Mouse (Mus musculus) E14TG2a.4 (cell line): ENCODE data around the gene Phyhd1.

Experiments
- H3K27me3 ChIP-seq: 2 replicates; pipeline ENCODE4 v1.6.1; 2014; ENCODE audit warnings: low read length, control low read depth; ENCODE audit not compliant: insufficient read depth
- H3K36me3 ChIP-seq: 2 replicates; pipeline ENCODE4 v1.6.1; 2014; ENCODE audit warnings: low read length, control low read depth; ENCODE audit not compliant: insufficient read depth
- H3K4me1 ChIP-seq: replicated peaks from 2 replicates; pipeline ENCODE4 v1.6.1; 2014; ENCODE audit warnings: low read depth, low read length, control low read depth
- H3K4me3 ChIP-seq: replicated peaks from 2 replicates; pipeline ENCODE4 v1.5.1; 2014; ENCODE audit warnings: mild to moderate bottlenecking, low read length
- H3K9me3 ChIP-seq: 2 replicates; pipeline ENCODE4 v1.6.1; 2014; ENCODE audit warnings: low read length, control low read depth
- CTCF ChIP-seq: conservative IDR thresholded peaks from 2 replicates; pipeline ENCODE4 v1.5.1; 2014; ENCODE audit warnings: low read length
- NANOG ChIP-seq: IDR thresholded peaks from 2 replicates; pipeline ENCODE4 v1.6.1; 2014; ENCODE audit warnings: borderline replicate concordance, low read length, mixed read lengths
- POU5F1 ChIP-seq: IDR thresholded peaks from 2 replicates; pipeline ENCODE4 v1.6.1; 2014; ENCODE audit warnings: low read length, borderline replicate concordance

Phyhd1 gene

GRCm38 (mm10) chr2:30240267-30240666 lies 25.7 kb upstream of the Phyhd1 start, which contains the start of gene Gm28035:
Gene Gm28035, plus strand, starts transcription at chr2:30240567.
- Histone ChIP-seq H3K9me3 (peaks cover 15% of the 10 kb centered on the region), H3K36me3 (peaks cover 49% of the 10 kb centered on the region), H3K4me1 (peaks cover 82% of the 10 kb centered on the region), H3K27me3 (no peaks in the 10 kb centered on the region), H3K4me3 (no peak within 1 kb of the TSS)
- TF ChIP-seq CTCF (no peak), POU5F1 (no peak)

- TF ChIP-seq NANOG (no peak), POU5F1 (no peak), CTCF (no peak)
- Histone ChIP-seq H3K36me3 (peaks cover 48% of the 10 kb centered on the region), H3K4me1 (peaks cover 87% of the 10 kb centered on the region), H3K27me3 (no peaks in the 10 kb centered on the region), H3K4me3 (peak overlapping the region; percentile 21; the same call in 1 of the 2 replicates), H3K9me3 (no peaks in the 10 kb centered on the region)
These were observed 23.5 kb upstream of the Phyhd1 start for GRCm38 (mm10) chr2:30242509-30242908.

DNA sequence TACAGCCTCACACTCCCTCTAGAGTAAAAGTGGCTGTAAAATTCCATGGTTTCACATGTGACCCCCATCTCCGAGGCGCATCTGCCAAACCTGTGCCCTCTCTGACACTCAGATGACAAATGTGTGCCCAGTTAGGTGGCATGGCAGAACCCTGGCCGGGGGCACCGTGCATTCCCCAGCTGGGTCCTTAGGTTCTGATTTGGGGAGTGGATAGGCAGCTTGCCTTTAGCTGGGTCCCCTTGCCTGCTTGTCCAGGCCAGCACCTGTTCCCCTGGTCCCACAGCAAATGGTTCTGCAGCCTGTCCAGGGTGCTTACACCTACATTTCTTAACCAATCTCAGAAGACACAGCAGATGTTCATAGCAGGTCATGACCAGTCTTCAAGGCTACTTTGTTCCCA lies 22.6 kb upstream of the Phyhd1 start:
- Histone ChIP-seq H3K9me3 (no peaks in the 10 kb centered on the region), H3K36me3 (peaks cover 55% of the 10 kb centered on the region), H3K4me3 (0 out of 2 replicates have a peak overlapping the region, but pooled peaks have one; percentile 21), H3K4me1 (peaks cover 88% of the 10 kb centered on the region), H3K27me3 (no peaks in the 10 kb centered on the region)
- TF ChIP-seq NANOG (no peak), CTCF (no peak), POU5F1 (no peak)

GRCm38 (mm10) chr2:30244595-30245178 lies 21.3 kb upstream of the Phyhd1 start:
- H3K36me3 ChIP-seq: peaks cover 62% of the 10 kb centered on the region
- no peaks in the 10 kb centered on the region for H3K9me3 ChIP-seq
- no peak for TF ChIP-seq POU5F1
- no peak for TF ChIP-seq CTCF
- TF ChIP-seq NANOG: no peak
- no peak overlapping the region for H3K4me3 ChIP-seq
- peaks cover 85% of the 10 kb centered on the region for H3K4me1 ChIP-seq
- no peaks in the 10 kb centered on the region for H3K27me3 ChIP-seq

GRCm38 (mm10) chr2:30247036-30247435 lies 19.0 kb upstream of the Phyhd1 start:
- Histone ChIP-seq H3K36me3 (peaks cover 41% of the 10 kb centered on the region), H3K27me3 (no peaks in the 10 kb centered on the region), H3K4me1 (peaks cover 85% of the 10 kb centered on the region), H3K4me3 (no peak overlapping the region), H3K9me3 (no peaks in the 10 kb centered on the region)
- TF ChIP-seq NANOG: no peak

DNA sequence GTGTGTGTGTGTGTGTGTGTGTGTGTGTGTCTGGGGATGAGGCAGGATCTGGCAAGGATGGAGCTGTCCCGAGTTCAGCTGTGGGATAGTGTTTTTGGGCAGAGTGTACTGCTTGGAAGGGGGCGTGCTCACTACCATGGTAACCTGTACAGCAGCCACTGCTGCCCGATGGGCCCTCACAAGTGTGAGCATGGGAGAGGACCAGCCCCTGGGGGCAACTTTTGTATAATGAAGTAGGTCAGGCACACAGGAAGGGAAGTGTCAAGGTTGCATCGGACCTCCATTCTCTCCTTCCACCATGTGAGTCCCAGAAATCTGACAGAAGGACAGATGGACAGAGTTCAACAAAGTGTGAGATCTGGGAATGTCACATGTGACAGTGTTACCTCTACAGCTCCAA lies 18.3 kb upstream of the Phyhd1 start:
- Histone ChIP-seq H3K27me3 (no peaks in the 10 kb centered on the region), H3K36me3 (peaks cover 41% of the 10 kb centered on the region), H3K4me3 (no peak overlapping the region), H3K9me3 (no peaks in the 10 kb centered on the region), H3K4me1 (peaks cover 85% of the 10 kb centered on the region)
- TF ChIP-seq POU5F1 (no peak), NANOG (no peak), CTCF (no peak)

DNA sequence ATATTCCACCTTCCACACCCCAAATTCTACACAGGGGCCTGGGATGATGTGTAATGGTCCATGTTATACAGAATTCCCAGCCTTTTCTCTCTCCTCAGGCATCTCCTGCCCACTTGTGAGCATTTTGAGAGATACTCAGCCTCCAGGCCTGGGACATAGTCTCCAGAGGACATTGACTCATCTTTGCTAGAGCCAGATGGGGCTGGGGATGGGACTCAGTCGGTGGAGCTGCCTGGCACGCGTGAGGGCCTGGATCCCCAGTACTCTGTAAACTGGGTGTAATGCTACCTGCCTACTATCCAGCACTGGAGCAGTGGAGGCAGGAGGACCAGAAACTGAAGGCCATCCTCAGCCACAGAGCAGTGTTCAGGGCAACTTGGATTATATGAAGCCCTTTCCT lies 16.8 kb upstream of the Phyhd1 start:
- TF ChIP-seq POU5F1: no peak
- TF ChIP-seq CTCF: no peak
- no peak for TF ChIP-seq NANOG
- no peaks in the 10 kb centered on the region for H3K9me3 ChIP-seq
- peaks cover 35% of the 10 kb centered on the region for H3K36me3 ChIP-seq
- H3K4me1 ChIP-seq: peaks cover 85% of the 10 kb centered on the region
- no peak overlapping the region for H3K4me3 ChIP-seq
- no peaks in the 10 kb centered on the region for H3K27me3 ChIP-seq

DNA sequence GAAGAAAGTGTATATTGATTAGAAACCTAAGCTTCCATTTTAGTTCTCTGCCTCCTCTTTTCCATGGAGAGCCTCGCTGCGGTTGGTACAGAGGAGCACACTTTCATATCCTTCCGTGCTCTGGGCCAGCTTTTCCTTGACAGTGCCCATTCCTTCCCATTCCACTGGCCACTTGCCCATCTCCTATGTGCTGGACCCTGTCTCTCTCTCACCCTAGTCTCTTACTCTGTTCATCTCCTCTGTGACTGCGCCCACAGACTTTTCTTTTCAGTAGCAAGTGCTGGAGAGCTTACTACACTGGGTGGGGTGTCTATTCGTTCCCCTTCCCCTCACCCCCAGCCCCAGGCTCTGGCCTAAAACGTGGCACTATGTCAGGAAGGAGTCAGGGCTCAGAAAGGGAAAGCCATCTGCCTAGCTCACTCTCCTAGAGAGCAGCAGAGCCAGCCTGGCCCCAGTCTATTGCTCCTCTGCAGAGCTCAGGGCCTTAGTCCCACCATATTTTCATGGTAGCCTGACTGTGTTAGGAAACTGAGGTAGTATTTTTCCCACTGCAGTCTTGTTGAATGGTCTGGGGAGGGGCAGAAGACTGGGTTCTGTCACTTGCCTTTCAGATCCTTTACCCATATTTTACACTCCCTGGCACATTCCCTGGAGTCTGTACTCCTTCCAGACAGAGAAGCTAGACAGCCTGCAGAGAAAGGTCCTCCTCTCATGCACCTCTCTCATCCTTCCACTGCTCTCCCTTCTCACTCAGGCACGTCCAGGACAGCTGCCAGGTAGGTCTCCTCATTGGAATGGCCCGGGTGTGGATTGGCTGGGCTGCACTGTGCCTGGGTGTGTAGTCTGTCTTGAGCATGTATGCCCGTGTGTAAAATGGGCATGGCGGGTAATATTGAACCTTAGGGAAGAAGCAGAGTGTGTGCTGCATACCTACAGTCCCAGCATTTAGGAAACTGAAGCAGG lies 15.6 kb upstream of the Phyhd1 start:
- H3K4me1 ChIP-seq: peaks cover 75% of the 10 kb centered on the region
- TF ChIP-seq CTCF (no peak), NANOG (no peak), POU5F1 (no peak)
- H3K36me3 ChIP-seq: peaks cover 36% of the 10 kb centered on the region
- H3K27me3 ChIP-seq: no peaks in the 10 kb centered on the region
- H3K9me3 ChIP-seq: no peaks in the 10 kb centered on the region
- H3K4me3 ChIP-seq: peak overlapping the region; percentile 39; the same call in 1 of the 2 replicates
